Mouse (Mus musculus) fat pad, adult 2 months (tissue): Measurements from ENCODE around the gene Teddm3.
A peak's percentile ranks its signal among the peaks of the same experiment; 100 is the strongest.
"Not testable (repeated sequence)": the region's sequence is repeated elsewhere in the genome, so short reads cannot be mapped to it uniquely, and the experiment has no call there.

Experiments
- DNase-seq: peaks from one replicate; pipeline ENCODE4 v3.0.0-alpha.2; 2011; ENCODE audit warnings: low read depth, low spot score; ENCODE audit errors: extremely low read depth

Gene Teddm3

DNA sequence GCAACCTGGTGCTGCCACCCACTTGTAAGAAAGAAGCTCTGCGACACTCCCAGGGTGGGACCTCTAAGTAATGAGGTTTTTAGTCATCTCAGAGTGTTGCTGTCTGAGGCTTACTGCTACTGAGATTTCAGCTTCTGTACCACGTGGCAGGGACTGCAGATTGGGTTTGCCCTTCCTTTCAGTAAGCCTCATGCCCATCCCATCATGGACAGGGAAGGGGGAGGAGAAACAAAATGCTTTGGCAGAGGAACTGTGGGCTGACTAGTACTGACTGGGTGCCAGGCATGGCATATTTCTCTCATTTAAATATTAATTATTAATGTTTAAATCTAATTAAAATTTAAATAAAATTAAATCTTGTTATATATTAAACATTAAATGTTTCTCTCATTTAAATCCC, at the start of gene Teddm3:
Gene Teddm3 (minus strand): TSS at position 101 of the 400 bp plus-strand sequence.
- not testable (repeated sequence) for DNase-seq

- no peak for DNase-seq
These were observed 48.9 kb upstream of the Teddm3 start for GRCm38 (mm10) chr16:21202731-21203130.

GRCm38 (mm10) chr16:21199426-21199825, 45.6 kb upstream of the Teddm3 start:
- no peak for DNase-seq

- no peak for DNase-seq
These were observed 44.7 kb upstream of the Teddm3 start for GRCm38 (mm10) chr16:21198529-21198928.

- DNase-seq: no peak
These were observed 44.2 kb upstream of the Teddm3 start for GRCm38 (mm10) chr16:21198006-21198405.

DNA sequence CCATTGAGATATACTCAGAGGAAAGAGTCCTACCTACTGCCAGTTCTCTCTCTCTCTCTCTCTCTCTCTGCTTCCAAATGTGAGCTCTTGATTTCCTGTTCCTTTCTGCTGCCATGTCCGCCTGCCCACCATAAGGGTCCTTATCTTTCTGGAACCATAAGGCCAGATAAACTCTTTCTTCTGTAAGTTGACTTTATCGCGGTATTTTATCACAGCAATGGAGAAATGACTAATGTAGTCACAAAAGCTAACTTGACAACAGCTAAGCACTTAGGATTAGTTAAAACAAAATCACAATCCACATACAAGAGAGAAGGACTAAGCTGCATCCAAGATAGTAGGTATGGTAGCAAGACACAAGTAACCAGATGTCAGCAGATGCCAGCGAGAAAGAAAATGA, 43.7 kb upstream of the Teddm3 start:
- DNase-seq: no peak

DNA sequence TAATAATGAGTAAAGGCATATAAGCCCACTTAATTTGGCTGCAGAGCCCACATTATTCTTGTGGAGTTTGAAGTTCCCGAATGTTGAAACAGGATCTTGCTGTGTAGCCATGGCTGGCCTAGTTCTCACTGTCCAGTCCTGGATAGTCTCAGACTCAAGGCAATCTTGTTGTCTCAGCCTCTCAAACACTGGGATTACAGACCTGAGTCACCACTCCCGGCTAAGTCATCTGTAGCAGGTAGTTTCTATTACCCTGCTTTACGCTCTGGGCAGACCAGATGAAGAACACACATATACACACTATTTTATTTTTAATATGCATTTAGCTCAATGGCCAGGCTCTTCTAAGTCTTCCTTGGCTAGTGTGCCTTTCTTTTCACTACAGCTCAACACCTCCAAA, 42.8 kb upstream of the Teddm3 start:
- DNase-seq: no peak

GRCm38 (mm10) chr16:21195260-21195866, 41.6 kb upstream of the Teddm3 start:
- no peak for DNase-seq

DNA sequence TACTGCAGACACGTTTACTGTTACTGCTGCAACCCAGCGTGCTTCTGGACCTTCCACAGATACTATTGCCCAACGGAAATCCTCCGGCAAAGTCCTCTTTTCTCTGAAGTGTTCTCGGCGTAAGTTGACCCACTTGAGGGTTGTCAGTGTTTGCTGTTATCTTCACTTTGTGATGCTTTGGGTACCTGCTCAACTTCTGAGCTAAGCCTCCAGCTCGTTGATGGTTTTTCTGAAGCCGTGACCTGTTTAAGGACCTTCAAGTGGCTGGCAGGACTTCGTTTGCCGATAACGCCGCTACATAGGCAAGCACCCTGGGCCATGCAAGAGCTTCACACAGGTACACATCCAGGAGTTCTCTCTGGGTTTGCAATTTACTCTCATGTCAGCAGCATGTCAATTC, 40.4 kb upstream of the Teddm3 start:
- no peak for DNase-seq

DNA sequence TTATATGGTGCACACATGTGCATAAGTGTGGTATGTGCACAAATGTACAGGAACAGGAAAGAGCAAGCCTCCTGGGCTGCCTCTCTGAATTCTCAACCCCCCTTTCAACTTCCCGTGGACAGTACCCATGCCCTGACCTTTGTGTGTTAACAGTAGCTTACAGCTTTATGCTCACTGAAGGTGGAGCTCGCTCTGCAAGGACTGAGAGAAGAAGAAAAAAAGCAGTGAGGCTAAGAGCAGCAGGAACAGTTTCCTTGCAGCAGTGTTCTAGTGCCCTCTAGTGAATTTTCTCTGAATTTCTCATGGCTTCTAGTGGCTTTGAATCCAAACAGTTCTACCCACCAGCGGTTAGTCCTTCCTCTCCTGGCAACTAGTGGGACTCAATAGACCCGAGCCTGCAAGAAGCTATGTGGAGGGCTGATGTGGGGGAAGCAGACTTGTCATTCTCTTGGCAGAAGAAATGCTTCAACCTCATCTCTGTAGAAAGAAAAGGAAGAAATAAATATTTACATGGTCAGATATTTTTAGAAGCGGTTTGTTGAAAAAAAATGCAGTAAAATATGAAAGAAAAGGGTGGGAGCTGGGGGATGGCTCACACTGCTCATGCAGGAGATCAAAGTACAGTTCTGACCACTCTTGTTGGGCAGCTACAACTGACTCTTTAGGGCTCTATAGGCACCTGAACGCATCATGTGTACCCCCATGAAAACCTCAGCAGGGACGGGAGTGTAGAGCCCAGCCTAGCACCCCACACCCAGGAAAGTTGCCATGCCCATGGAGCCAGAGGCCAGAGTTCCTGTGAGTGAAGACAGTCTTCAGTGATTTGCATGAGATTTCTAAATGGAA, 38.9 kb upstream of the Teddm3 start:
- no peak for DNase-seq

- no peak for DNase-seq
These were observed 37.8 kb upstream of the Teddm3 start for GRCm38 (mm10) chr16:21191569-21191968.

DNA sequence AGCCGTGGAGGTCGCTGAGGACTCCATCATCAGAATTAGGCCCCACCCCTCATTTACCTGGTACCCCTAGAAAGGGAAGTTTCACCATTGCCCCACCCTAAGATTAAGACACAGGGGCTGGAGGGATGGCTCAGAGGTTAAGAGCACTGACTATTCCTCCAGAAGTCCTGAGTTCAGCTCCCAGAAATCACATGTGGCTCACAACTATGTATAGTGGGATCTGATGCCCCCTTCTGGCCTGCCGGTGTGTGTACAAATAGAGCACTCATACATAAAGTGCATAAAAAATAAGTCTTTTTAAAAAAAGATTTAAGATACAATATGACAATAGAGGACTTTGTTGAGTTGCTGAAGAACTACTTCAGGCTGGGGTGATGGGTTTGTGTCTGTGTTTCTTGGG, 34.5 kb upstream of the Teddm3 start:
- no peak for DNase-seq

DNA sequence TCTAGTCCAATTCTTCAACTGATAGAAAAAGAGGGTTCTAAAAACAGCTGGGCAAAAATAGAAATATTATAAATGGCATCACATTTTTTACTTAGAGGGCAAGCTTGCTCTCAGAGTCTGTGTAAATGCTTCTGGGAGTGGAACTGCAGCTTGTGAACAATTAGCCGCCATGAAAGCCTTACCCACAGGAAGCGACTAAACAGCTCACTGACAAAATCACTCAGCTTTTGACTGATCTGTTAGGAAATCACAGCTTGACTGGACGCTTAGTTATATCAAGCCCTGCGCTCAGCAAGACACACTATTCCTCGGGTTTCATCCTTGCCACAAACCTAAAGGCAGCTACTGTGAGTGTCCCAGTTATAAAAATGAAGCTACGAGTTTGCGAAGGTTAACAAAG, 33.8 kb upstream of the Teddm3 start:
- DNase-seq: no peak

GRCm38 (mm10) chr16:21184697-21185096, 30.9 kb upstream of the Teddm3 start:
- no peak for DNase-seq

DNA sequence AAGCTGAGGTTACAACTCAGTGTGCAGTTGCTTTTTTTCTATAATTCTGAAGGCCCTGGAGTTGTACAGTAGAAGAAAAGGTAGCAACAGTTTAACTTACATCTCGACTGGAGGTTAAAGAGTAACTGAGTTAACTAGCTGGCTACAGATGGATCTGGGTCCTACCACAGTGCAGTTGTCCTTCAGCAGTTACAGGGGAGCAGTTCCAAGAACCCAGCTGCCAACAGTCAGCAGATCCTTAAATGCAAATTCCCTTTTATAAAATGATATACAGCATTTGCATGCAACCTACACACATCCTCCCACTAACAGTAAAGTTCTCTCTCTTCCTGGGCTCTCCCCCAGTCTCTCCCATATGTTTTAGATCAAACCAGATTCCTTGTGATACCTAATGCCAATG, 28.3 kb upstream of the Teddm3 start:
- DNase-seq: no peak

GRCm38 (mm10) chr16:21175236-21175635, 21.4 kb upstream of the Teddm3 start:
- no peak for DNase-seq

GRCm38 (mm10) chr16:21168730-21169129, 14.9 kb upstream of the Teddm3 start:
- no peak for DNase-seq

DNA sequence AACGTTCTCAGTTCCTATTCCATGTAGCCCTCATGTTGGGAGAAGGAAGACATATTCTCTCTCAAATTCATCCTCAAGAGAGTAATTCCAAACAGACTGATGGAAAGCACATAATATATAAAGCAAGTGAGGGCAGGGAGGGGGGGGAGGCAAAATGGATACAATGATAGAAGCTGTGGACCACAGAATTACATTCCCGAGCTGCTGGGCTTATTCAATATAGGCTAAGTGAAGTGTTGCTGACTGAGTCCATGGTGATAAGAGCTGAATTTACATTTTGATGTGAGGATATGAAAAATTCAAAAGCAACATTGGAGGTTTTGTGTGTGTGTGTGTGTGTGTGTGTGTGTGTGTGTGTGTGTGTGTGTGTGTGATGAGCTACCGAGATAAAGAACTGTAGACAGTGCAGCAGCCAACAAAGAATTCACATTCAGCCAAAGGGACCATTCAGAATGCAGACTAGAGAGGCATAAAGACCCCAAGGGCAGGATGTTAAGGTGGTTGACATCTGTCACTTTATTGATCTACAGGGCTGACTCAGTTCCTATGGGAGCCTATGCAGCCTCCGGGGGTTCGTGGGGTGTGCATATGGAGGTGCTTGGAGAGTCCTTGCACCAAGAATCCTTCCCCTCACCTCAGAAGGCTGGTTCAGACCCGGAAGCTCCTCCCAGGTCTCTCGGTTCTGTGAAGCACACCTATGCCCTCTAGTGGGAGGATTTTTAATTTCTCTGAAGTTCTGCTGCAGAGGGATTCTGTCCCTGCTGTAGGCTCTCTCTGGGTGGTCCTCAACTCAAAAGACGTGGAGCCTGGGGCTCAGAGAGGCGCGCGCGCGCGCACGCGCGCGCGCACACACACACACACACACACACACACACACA, 11.8 kb upstream of the Teddm3 start:
- not testable (repeated sequence) for DNase-seq

- DNase-seq: peak; percentile 36
These were observed 9.6 kb upstream of the Teddm3 start for GRCm38 (mm10) chr16:21163423-21163822.

DNA sequence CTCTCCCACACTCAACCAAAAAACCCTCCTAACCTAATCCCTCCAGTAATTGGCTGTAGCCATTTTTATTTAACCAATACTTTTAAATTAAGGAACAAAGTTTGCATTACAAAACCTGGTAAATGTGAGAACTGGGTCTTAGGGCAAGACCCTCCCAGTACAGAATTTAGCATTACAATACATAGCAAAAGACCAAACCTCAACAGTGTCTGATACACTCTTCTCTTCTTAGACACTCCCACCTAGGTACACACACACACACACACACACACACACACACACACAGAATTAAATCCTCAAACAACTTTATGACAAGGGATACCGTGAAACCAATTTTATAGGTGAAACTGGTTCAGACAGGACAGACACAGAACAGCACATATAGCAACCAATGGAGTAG, 5.4 kb upstream of the Teddm3 start:
- DNase-seq: not testable (repeated sequence)

GRCm38 (mm10) chr16:21156261-21156660, 2.5 kb upstream of the Teddm3 start:
- DNase-seq: not testable (repeated sequence)
